Mouse (Mus musculus) midbrain, embryonic 14.5 days (tissue): Measurements from ENCODE around the gene Ggt6. TPM values are rescaled to one million over a fixed set of nuclear protein-coding genes. Genes with fewer than 3 reads are reported as not detected.

Experiments used
- ATAC-seq: fragments of 200-750 bp; cut with Nextera tagmentation; 2 replicates; pipeline ENCODE4 v1.8.0; 2017; ENCODE audit warnings: moderate number of reproducible peaks, moderate library complexity; ENCODE audit not compliant: low FRiP score, low TSS enrichment
- DNase-seq: peaks from one replicate; pipeline ENCODE4 v3.0.0-alpha.2; 2015
- H3K27ac ChIP-seq: fragments of 300-500 bp; sonication (generic); replicated peaks from 2 replicates; pipeline ENCODE4 v1.5.1; 2014; ENCODE audit warnings: mild to moderate bottlenecking, low read depth, low read length, moderate library complexity
- H3K27me3 ChIP-seq: fragments of 300-500 bp; sonication (generic); 2 replicates; pipeline ENCODE4 v1.6.1; 2014; ENCODE audit warnings: low read length, control low read depth, mixed read lengths; ENCODE audit not compliant: control insufficient read depth, insufficient read depth
- H3K36me3 ChIP-seq: fragments of 300-500 bp; sonication (generic); 2 replicates; pipeline ENCODE4 v1.6.1; 2014; ENCODE audit warnings: low read length, control low read depth; ENCODE audit not compliant: control insufficient read depth, insufficient read depth
- H3K4me1 ChIP-seq: fragments of 300-500 bp; sonication (generic); 2 replicates; pipeline ENCODE4 v1.6.1; 2014; ENCODE audit warnings: mild to moderate bottlenecking, antibody characterized with exemption, low read length, control low read depth; ENCODE audit not compliant: control insufficient read depth, insufficient read depth
- H3K4me2 ChIP-seq: fragments of 300-500 bp; sonication (generic); 2 replicates; pipeline ENCODE4 v1.6.1; 2014; ENCODE audit warnings: mild to moderate bottlenecking, low read length, moderate library complexity
- H3K4me3 ChIP-seq: fragments of 300-500 bp; sonication (generic); replicated peaks from 2 replicates; pipeline ENCODE4 v1.5.1; 2014; ENCODE audit warnings: low read depth, low read length
- H3K9ac ChIP-seq: fragments of 300-500 bp; sonication (generic); replicated peaks from 2 replicates; pipeline ENCODE4 v1.6.1; 2014; ENCODE audit warnings: mild to moderate bottlenecking, low read length, moderate library complexity
- H3K9me3 ChIP-seq: fragments of 300-500 bp; sonication (generic); 2 replicates; pipeline ENCODE4 v1.6.1; 2016; ENCODE audit warnings: low read length, control low read depth, mixed read lengths; ENCODE audit not compliant: control insufficient read depth
- WGBS: fragments of 180-500 bp; shearing (Covaris S2); extraction: QIAGEN DNeasy Blood & Tissue Kit; methylation state at CpG from one replicate; pipeline ENCODE4 v1.1.7; 2014; 5-methylcytosine and 5-hydroxymethylcytosine counted together
- polyA plus RNA-seq: library from polyadenylated mRNA; unstranded; fragments of >200 nt; fragmentation: Nextera tagmentation; extraction: Ambion mirVana; gene quantifications from 2 replicates; pipeline ENCODE4 v1.2.1, GENCODE M21; 2014

The Ggt6 gene
- polyA plus RNA-seq, 1 experiment from 2014 or later: not detected

GRCm38 (mm10) chr11:72473540-72473939, 38.2 kb downstream of the Ggt6 start:
- Histone ChIP-seq H3K9ac (no peak overlapping the region), H3K27ac (no peak overlapping the region), H3K9me3 (no peaks in the 10 kb centered on the region), H3K27me3 (no peaks in the 10 kb centered on the region), H3K4me3 (no peak overlapping the region), H3K36me3 (peaks cover 3% of the 10 kb centered on the region; the same call in 1 of the 2 replicates), H3K4me2 (no peak overlapping the region), H3K4me1 (peaks cover 9% of the 10 kb centered on the region; the same call in 1 of the 2 replicates)
- ATAC-seq: no peak
- no peak for DNase-seq
- 88% methylated on average over 4 of the region's 4 CpGs for WGBS

GRCm38 (mm10) chr11:72474926-72475325, 39.6 kb downstream of the Ggt6 start:
- Histone ChIP-seq H3K27me3 (no peaks in the 10 kb centered on the region), H3K36me3 (peaks cover 3% of the 10 kb centered on the region; the same call in 1 of the 2 replicates), H3K9ac (no peak overlapping the region), H3K27ac (no peak overlapping the region), H3K9me3 (no peaks in the 10 kb centered on the region), H3K4me3 (no peak overlapping the region), H3K4me1 (peaks cover 9% of the 10 kb centered on the region; the same call in 1 of the 2 replicates), H3K4me2 (no peak overlapping the region)
- WGBS: 83% methylated on average over 3 of the region's 3 CpGs
- no peak for ATAC-seq
- DNase-seq: no peak

- H3K36me3 ChIP-seq: peaks cover 3% of the 10 kb centered on the region; the same call in 1 of the 2 replicates
- 79% methylated on average over 7 of the region's 7 CpGs for WGBS
- no peak overlapping the region for H3K9ac ChIP-seq
- DNase-seq: no peak
- ATAC-seq: no peak
- H3K4me3 ChIP-seq: no peak overlapping the region
- H3K9me3 ChIP-seq: no peaks in the 10 kb centered on the region
- H3K4me2 ChIP-seq: no peak overlapping the region
- no peaks in the 10 kb centered on the region for H3K27me3 ChIP-seq
- peaks cover 9% of the 10 kb centered on the region; the same call in 1 of the 2 replicates for H3K4me1 ChIP-seq
- no peak overlapping the region for H3K27ac ChIP-seq
These were observed 40.1 kb downstream of the Ggt6 start for GRCm38 (mm10) chr11:72475408-72475807.

- no peak overlapping the region for H3K9ac ChIP-seq
- H3K27ac ChIP-seq: no peak overlapping the region
- no peak overlapping the region for H3K4me3 ChIP-seq
- H3K9me3 ChIP-seq: no peaks in the 10 kb centered on the region
- H3K4me2 ChIP-seq: no peak overlapping the region
- peaks cover 9% of the 10 kb centered on the region; the same call in 1 of the 2 replicates for H3K4me1 ChIP-seq
- DNase-seq (no peak), ATAC-seq (no peak)
- H3K36me3 ChIP-seq: peaks cover 3% of the 10 kb centered on the region; the same call in 1 of the 2 replicates
- H3K27me3 ChIP-seq: no peaks in the 10 kb centered on the region
- 79% methylated on average over 7 of the region's 7 CpGs for WGBS
These were observed 40.8 kb downstream of the Ggt6 start for GRCm38 (mm10) chr11:72476074-72476625.

GRCm38 (mm10) chr11:72477182-72477581, 41.9 kb downstream of the Ggt6 start:
- DNase-seq (no peak), ATAC-seq (no peak)
- H3K9ac ChIP-seq: no peak overlapping the region
- H3K27ac ChIP-seq: 0 out of 2 replicates have a peak overlapping the region, but pooled peaks have one; percentile 26
- no peak overlapping the region for H3K4me3 ChIP-seq
- no peak overlapping the region for H3K4me2 ChIP-seq
- no peaks in the 10 kb centered on the region for H3K27me3 ChIP-seq
- H3K9me3 ChIP-seq: no peaks in the 10 kb centered on the region
- peaks cover under 1% of the 10 kb centered on the region; the same call in 1 of the 2 replicates for H3K36me3 ChIP-seq
- WGBS: 37% methylated on average over 5 of the region's 5 CpGs
- peaks cover 9% of the 10 kb centered on the region; the same call in 1 of the 2 replicates for H3K4me1 ChIP-seq

- Histone ChIP-seq H3K4me2 (no peak overlapping the region), H3K4me1 (peaks cover 9% of the 10 kb centered on the region; the same call in 1 of the 2 replicates), H3K36me3 (no peaks in the 10 kb centered on the region; the same call in 1 of the 2 replicates), H3K9me3 (no peaks in the 10 kb centered on the region), H3K9ac (no peak overlapping the region), H3K27ac (no peak overlapping the region), H3K27me3 (no peaks in the 10 kb centered on the region), H3K4me3 (no peak overlapping the region)
- DNase-seq (no peak), ATAC-seq (no peak)
- WGBS: 90% methylated on average over 1 of the region's 1 CpGs
These were observed 42.3 kb downstream of the Ggt6 start for GRCm38 (mm10) chr11:72477653-72478052.

GRCm38 (mm10) chr11:72478228-72478627, 42.9 kb downstream of the Ggt6 start:
- no peak overlapping the region for H3K27ac ChIP-seq
- H3K9me3 ChIP-seq: no peaks in the 10 kb centered on the region
- H3K4me1 ChIP-seq: peaks cover 9% of the 10 kb centered on the region; the same call in 1 of the 2 replicates
- no peak overlapping the region for H3K4me3 ChIP-seq
- ATAC-seq (no peak), DNase-seq (no peak)
- no peaks in the 10 kb centered on the region for H3K27me3 ChIP-seq
- 84% methylated on average over 6 of the region's 6 CpGs for WGBS
- H3K36me3 ChIP-seq: no peaks in the 10 kb centered on the region; the same call in 1 of the 2 replicates
- H3K4me2 ChIP-seq: no peak overlapping the region
- 0 out of 2 replicates have a peak overlapping the region, but pooled peaks have one; percentile 4 for H3K9ac ChIP-seq

GRCm38 (mm10) chr11:72479499-72479898, 44.2 kb downstream of the Ggt6 start:
- Histone ChIP-seq H3K9me3 (no peaks in the 10 kb centered on the region), H3K4me1 (peaks cover 9% of the 10 kb centered on the region; the same call in 1 of the 2 replicates), H3K9ac (no peak overlapping the region), H3K4me3 (no peak overlapping the region), H3K4me2 (no peak overlapping the region), H3K27ac (no peak overlapping the region), H3K27me3 (no peaks in the 10 kb centered on the region), H3K36me3 (no peaks in the 10 kb centered on the region)
- DNase-seq: no peak
- ATAC-seq: no peak
- WGBS: 86% methylated on average over 2 of the region's 2 CpGs

- H3K27ac ChIP-seq: no peak overlapping the region
- DNase-seq (no peak), ATAC-seq (no peak)
- H3K36me3 ChIP-seq: no peaks in the 10 kb centered on the region
- no peaks in the 10 kb centered on the region for H3K27me3 ChIP-seq
- no peaks in the 10 kb centered on the region for H3K9me3 ChIP-seq
- H3K4me3 ChIP-seq: no peak overlapping the region
- H3K4me2 ChIP-seq: no peak overlapping the region
- 78% methylated on average over 5 of the region's 5 CpGs for WGBS
- H3K9ac ChIP-seq: no peak overlapping the region
- peaks cover 21% of the 10 kb centered on the region for H3K4me1 ChIP-seq
These were observed 46.0 kb downstream of the Ggt6 start for GRCm38 (mm10) chr11:72481313-72481712.
